Mouse (Mus musculus) testis, adult 2 months (tissue): ENCODE measurements around the gene Nup214.

ENCODE experiments used
- CTCF ChIP-seq: fragments of 200-500 bp; IDR thresholded peaks from 2 replicates; pipeline ENCODE4 v1.5.1; 2012; ENCODE audit warnings: low read depth, mild to moderate bottlenecking, inconsistent platforms, low read length, moderate library complexity; ENCODE audit not compliant: control insufficient read depth, insufficient read depth, insufficient replicate concordance
- POLR2A ChIP-seq: fragments of 200-500 bp; IDR thresholded peaks from 2 replicates; pipeline ENCODE4 v1.6.1; 2012; ENCODE audit warnings: low read depth, mild to moderate bottlenecking, inconsistent platforms, low read length, moderate library complexity; ENCODE audit not compliant: control insufficient read depth

- TF ChIP-seq POLR2A (no peak), CTCF (no peak)
Observed at GRCm38 (mm10) chr2:32063451-32064151, 89.4 kb downstream of the Nup214 start.
